Mouse (Mus musculus) heart, adult 2 months (tissue): ENCODE results near the gene Ebf1. TPM values are rescaled to one million over a fixed set of nuclear protein-coding genes. Genes with fewer than 3 reads are reported as not detected.

ENCODE experiments used
- DNase-seq, 2 experiments: peaks; one replicate each; pipeline ENCODE4 v3.0.0; 2021
- H3K27ac ChIP-seq: fragments of 200-600 bp; 2 replicates; pipeline ENCODE4 v1.8.1; 2022
- H3K27me3 ChIP-seq: fragments of 200-500 bp; 2 replicates; pipeline ENCODE4 v1.6.1; 2012; ENCODE audit warnings: mild to moderate bottlenecking, low read length, inconsistent platforms, mixed read lengths; ENCODE audit not compliant: control insufficient read depth, insufficient read depth
- H3K36me3 ChIP-seq: fragments of 200-500 bp; 2 replicates; pipeline ENCODE4 v1.6.1; 2012; ENCODE audit warnings: low read length, inconsistent platforms; ENCODE audit not compliant: control insufficient read depth, insufficient read depth
- H3K4me1 ChIP-seq: fragments of 200-500 bp; 2 replicates; pipeline ENCODE4 v1.6.1; 2011; ENCODE audit warnings: low read length; ENCODE audit not compliant: control insufficient read depth, insufficient read depth
- H3K4me3 ChIP-seq: fragments of 200-600 bp; 2 replicates; pipeline ENCODE4 v1.8.1; 2022
- H3K79me2 ChIP-seq: fragments of 200-500 bp; replicated peaks from 2 replicates; pipeline ENCODE4 v1.6.1; 2012; ENCODE audit warnings: mild to moderate bottlenecking, inconsistent platforms, low read length, moderate library complexity, mixed read lengths; ENCODE audit not compliant: control insufficient read depth, insufficient read depth
- H3K9ac ChIP-seq: fragments of 200-500 bp; 2 replicates; pipeline ENCODE4 v1.6.1; 2012; ENCODE audit warnings: low read depth, mild to moderate bottlenecking, control low read depth, inconsistent platforms, low read length, mixed read lengths
- CTCF ChIP-seq: fragments of 200-600 bp; IDR thresholded peaks from 2 replicates; pipeline ENCODE4 v1.8.1; 2022; ENCODE audit warnings: antibody characterized with exemption, mild to moderate bottlenecking, moderate library complexity
- EP300 ChIP-seq: fragments of 200-500 bp; IDR thresholded peaks from 2 replicates; pipeline ENCODE4 v1.6.1; 2011; ENCODE audit warnings: low read depth, low read length, control low read depth; ENCODE audit not compliant: insufficient read depth
- POLR2A ChIP-seq: fragments of 200-500 bp; IDR thresholded peaks from 2 replicates; pipeline ENCODE4 v1.6.1; 2011; ENCODE audit warnings: mild to moderate bottlenecking, low read depth, low read length, control low read depth; ENCODE audit not compliant: insufficient read depth
- WGBS: fragments of 180-500 bp; shearing (Covaris S2); methylation state at CpG from one replicate; pipeline ENCODE4 v1.1.7; 2018; 5-methylcytosine and 5-hydroxymethylcytosine counted together
- intact Hi-C: fragments of 180-260 bp; cut with DNase I; formaldehyde crosslinking; loops from one replicate; pipeline ENCODE4 v1.15.1; 2025
- polyA plus RNA-seq: library from polyadenylated mRNA; depleted of rRNA; stranded (reverse); fragments of >200 nt; gene quantifications from 2 replicates; pipeline ENCODE4 v1.2.3, GENCODE M21; 2012
- total RNA-seq, 2 experiments: library from RNA; stranded (reverse); gene quantifications; 2 replicates each; pipeline ENCODE4 v1.2.3; 2021

Ebf1 gene
- total and polyA plus RNA-seq, 3 experiments, result 11.4 to 13.6 (median 12.2) TPM

GRCm38 (mm10) chr11:44632064-44632968 is 15.2 kb downstream of the Ebf1 start:
- intact Hi-C loops, result no loop called here
- no peak overlapping the region for H3K9ac ChIP-seq
- H3K27ac ChIP-seq, result no peak overlapping the region
- H3K27me3 ChIP-seq, result no peaks in the 10 kb centered on the region
- WGBS, result 68% methylated on average over 15 of the region's 15 CpGs
- no peak overlapping the region for H3K4me3 ChIP-seq
- peaks cover 15% of the 10 kb centered on the region for H3K36me3 ChIP-seq
- DNase-seq, result no peak
- no peaks in the 10 kb centered on the region; the same call in 1 of the 2 replicates for H3K79me2 ChIP-seq
- no peaks in the 10 kb centered on the region; the same call in none of the 2 replicates for H3K4me1 ChIP-seq
- TF ChIP-seq EP300 (no peak), CTCF (no peak), POLR2A (no peak)

GRCm38 (mm10) chr11:44633001-44633693 is 16.0 kb downstream of the Ebf1 start:
- intact Hi-C loops, result no loop called here
- H3K4me1 ChIP-seq, result no peaks in the 10 kb centered on the region; the same call in none of the 2 replicates
- no peaks in the 10 kb centered on the region; the same call in 1 of the 2 replicates for H3K79me2 ChIP-seq
- DNase-seq, result no peak
- no peak overlapping the region for H3K27ac ChIP-seq
- TF ChIP-seq CTCF, result 0 out of 2 replicates have a peak, but pooled peaks have one; percentile 17
- TF ChIP-seq POLR2A, result no peak
- TF ChIP-seq EP300, result no peak
- no peak overlapping the region for H3K9ac ChIP-seq
- no peak overlapping the region for H3K4me3 ChIP-seq
- 79% methylated on average over 2 of the region's 2 CpGs for WGBS
- H3K36me3 ChIP-seq, result peaks cover 13% of the 10 kb centered on the region
- H3K27me3 ChIP-seq, result no peaks in the 10 kb centered on the region

GRCm38 (mm10) chr11:44634552-44635193 is 17.6 kb downstream of the Ebf1 start:
- no peak for DNase-seq
- WGBS, result 92% methylated on average over 6 of the region's 6 CpGs
- no peaks in the 10 kb centered on the region; the same call in 1 of the 2 replicates for H3K79me2 ChIP-seq
- H3K27ac ChIP-seq, result no peak overlapping the region
- TF ChIP-seq EP300 (no peak), CTCF (no peak), POLR2A (no peak)
- no peaks in the 10 kb centered on the region; the same call in 1 of the 2 replicates for H3K4me1 ChIP-seq
- no peak overlapping the region for H3K4me3 ChIP-seq
- H3K27me3 ChIP-seq, result no peaks in the 10 kb centered on the region
- peaks cover 2% of the 10 kb centered on the region for H3K36me3 ChIP-seq
- intact Hi-C loops, result no loop called here
- no peak overlapping the region for H3K9ac ChIP-seq

GRCm38 (mm10) chr11:44636241-44636640 is 19.1 kb downstream of the Ebf1 start:
- TF ChIP-seq CTCF (no peak), POLR2A (no peak), EP300 (no peak)

GRCm38 (mm10) chr11:44638193-44638754 is 21.2 kb downstream of the Ebf1 start:
- no peaks in the 10 kb centered on the region for H3K79me2 ChIP-seq
- intact Hi-C loops, result no loop called here
- no peak overlapping the region for H3K4me3 ChIP-seq
- 54% methylated on average over 4 of the region's 4 CpGs for WGBS
- TF ChIP-seq EP300, result no peak
- TF ChIP-seq POLR2A, result no peak
- TF ChIP-seq CTCF, result no peak
- no peak overlapping the region for H3K9ac ChIP-seq
- no peaks in the 10 kb centered on the region for H3K27me3 ChIP-seq
- H3K36me3 ChIP-seq, result peaks cover 2% of the 10 kb centered on the region
- H3K27ac ChIP-seq, result no peak overlapping the region
- DNase-seq, result no peak
- no peaks in the 10 kb centered on the region; the same call in 1 of the 2 replicates for H3K4me1 ChIP-seq

More at GRCm38 (mm10) chr11:44636241-44636640, 19.1 kb downstream of the Ebf1 start:
- H3K4me3 ChIP-seq, result no peak overlapping the region
- intact Hi-C loops, result no loop called here
- DNase-seq, result no peak
- no peaks in the 10 kb centered on the region for H3K27me3 ChIP-seq
- H3K36me3 ChIP-seq, result peaks cover 4% of the 10 kb centered on the region
- WGBS, result 45% methylated on average over 1 of the region's 1 CpGs
- no peaks in the 10 kb centered on the region for H3K79me2 ChIP-seq
- no peak overlapping the region for H3K27ac ChIP-seq
- H3K9ac ChIP-seq, result no peak overlapping the region
- H3K4me1 ChIP-seq, result no peaks in the 10 kb centered on the region; the same call in 1 of the 2 replicates
